Mouse (Mus musculus) liver, adult 2 months (tissue): ENCODE results near the gene Sh3kbp1. TPM values are rescaled to one million over a fixed set of nuclear protein-coding genes. Genes with fewer than 3 reads are reported as not detected.
A peak's percentile ranks its signal among the peaks of the same experiment; 100 is the strongest.

Source experiments
- DNase-seq: peaks from one replicate; pipeline ENCODE4 v3.0.0-alpha.2; 2011; ENCODE audit warnings: low read depth, low spot score; ENCODE audit errors: extremely low read depth
- H3K27ac ChIP-seq: fragments of 200-500 bp; replicated peaks from 2 replicates; pipeline ENCODE4 v1.5.1; 2012; ENCODE audit warnings: low read depth, mild to moderate bottlenecking, control low read depth, inconsistent platforms, low read length; ENCODE audit not compliant: insufficient read depth
- H3K27me3 ChIP-seq: fragments of 200-500 bp; 2 replicates; pipeline ENCODE4 v1.6.1; 2012; ENCODE audit warnings: mild to moderate bottlenecking, moderate library complexity, low read length, inconsistent platforms; ENCODE audit not compliant: control insufficient read depth, insufficient read depth
- H3K36me3 ChIP-seq: fragments of 200-500 bp; 2 replicates; pipeline ENCODE4 v1.6.1; 2012; ENCODE audit warnings: low read length, inconsistent platforms; ENCODE audit not compliant: control insufficient read depth, insufficient read depth
- H3K4me1 ChIP-seq: fragments of 200-500 bp; 2 replicates; pipeline ENCODE4 v1.6.1; 2011; ENCODE audit warnings: low read length; ENCODE audit not compliant: control insufficient read depth, insufficient read depth
- H3K4me3 ChIP-seq: fragments of 200-500 bp; 2 replicates; pipeline ENCODE4 v1.5.1; 2011; ENCODE audit warnings: low read depth, mild to moderate bottlenecking, control low read depth, low read length, moderate library complexity; ENCODE audit not compliant: insufficient read depth
- H3K79me2 ChIP-seq: fragments of 200-500 bp; 2 replicates; pipeline ENCODE4 v1.6.1; 2012; ENCODE audit warnings: inconsistent platforms, mild to moderate bottlenecking, low read length, moderate library complexity; ENCODE audit not compliant: control insufficient read depth, insufficient read depth
- H3K9ac ChIP-seq: fragments of 200-500 bp; 2 replicates; pipeline ENCODE4 v1.6.1; 2012; ENCODE audit warnings: low read depth, mild to moderate bottlenecking, control low read depth, inconsistent platforms, low read length
- CTCF ChIP-seq: fragments of 200-500 bp; IDR thresholded peaks from 2 replicates; pipeline ENCODE4 v1.5.1; 2011; ENCODE audit warnings: low read depth, low read length, control low read depth
- POLR2A ChIP-seq: fragments of 200-500 bp; IDR thresholded peaks from 2 replicates; pipeline ENCODE4 v1.6.1; 2011; ENCODE audit warnings: low read length, control low read depth; ENCODE audit not compliant: insufficient read depth; ENCODE audit errors: extremely low read depth
- WGBS: fragments of 180-500 bp; shearing (Covaris S2); methylation state at CpG from one replicate; pipeline ENCODE4 v1.1.7; 2018; 5-methylcytosine and 5-hydroxymethylcytosine counted together
- polyA plus RNA-seq: library from polyadenylated mRNA; depleted of rRNA; stranded (reverse); fragments of >200 nt; gene quantifications from 2 replicates; pipeline ENCODE4 v1.2.3, GENCODE M21; 2012
- total RNA-seq: library from RNA; depleted of rRNA; stranded (reverse); fragments of >200 nt; gene quantifications from 2 replicates; pipeline ENCODE4 v1.2.3, GENCODE M21; 2014

Sh3kbp1 gene
- total and polyA plus RNA-seq, 2 experiments, result 1.0 to 1.3 TPM

DNA sequence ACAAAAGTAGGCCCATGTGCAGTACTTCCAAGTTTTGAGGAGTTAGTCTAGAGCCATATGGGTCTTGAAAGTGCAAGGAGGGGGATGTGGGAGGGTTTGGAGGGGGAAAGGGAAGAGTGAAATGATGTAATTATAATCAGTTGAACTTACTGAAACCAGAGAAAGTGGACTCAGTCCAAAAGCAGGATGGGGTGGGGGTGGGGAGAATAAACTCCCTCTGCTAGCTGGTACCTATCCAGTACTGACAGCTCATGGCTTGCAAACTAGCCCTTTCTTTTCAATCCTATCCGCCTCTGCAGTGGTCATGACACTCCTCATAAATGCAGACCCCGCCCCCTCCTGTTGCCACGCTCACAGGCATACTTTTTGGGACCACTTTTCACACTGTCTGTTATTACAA is 283.5 kb downstream of the Sh3kbp1 start:
- no peak for TF ChIP-seq POLR2A
- TF ChIP-seq CTCF, result no peak
- no peaks in the 10 kb centered on the region for H3K79me2 ChIP-seq
- no peaks in the 10 kb centered on the region for H3K4me1 ChIP-seq
- no peak for DNase-seq
- H3K9ac ChIP-seq, result no peak overlapping the region
- H3K27me3 ChIP-seq, result no peaks in the 10 kb centered on the region
- 89% methylated on average over 3 of the region's 3 CpGs for WGBS
- no peaks in the 10 kb centered on the region for H3K36me3 ChIP-seq
- H3K4me3 ChIP-seq, result no peak overlapping the region
- H3K27ac ChIP-seq, result no peak overlapping the region

DNA sequence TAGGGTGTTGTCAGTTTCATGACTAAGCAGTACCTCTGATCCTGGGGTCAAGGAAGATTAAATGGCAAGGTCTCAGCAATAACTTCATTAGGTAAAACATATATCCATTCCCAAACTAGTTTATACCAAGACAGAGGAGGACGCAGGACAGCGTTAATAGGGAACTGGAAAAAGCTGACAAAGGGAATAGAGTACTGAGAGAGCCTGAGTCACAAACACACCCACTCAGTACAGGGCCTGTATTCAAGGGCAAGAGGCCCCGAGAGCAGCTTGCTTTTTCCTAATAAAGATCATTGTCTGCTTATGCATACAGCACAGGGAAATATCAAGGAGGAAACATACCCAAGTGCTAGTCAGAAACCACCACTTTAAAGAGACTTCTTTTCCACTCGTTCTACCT is 284.5 kb downstream of the Sh3kbp1 start:
- no peaks in the 10 kb centered on the region for H3K36me3 ChIP-seq
- H3K9ac ChIP-seq, result no peak overlapping the region
- DNase-seq, result peak; percentile 3
- no peak overlapping the region for H3K27ac ChIP-seq
- no peaks in the 10 kb centered on the region for H3K27me3 ChIP-seq
- H3K4me1 ChIP-seq, result no peaks in the 10 kb centered on the region
- 78% methylated on average over 4 of the region's 4 CpGs for WGBS
- no peak for TF ChIP-seq CTCF
- TF ChIP-seq POLR2A, result no peak
- no peak overlapping the region for H3K4me3 ChIP-seq
- no peaks in the 10 kb centered on the region for H3K79me2 ChIP-seq

DNA sequence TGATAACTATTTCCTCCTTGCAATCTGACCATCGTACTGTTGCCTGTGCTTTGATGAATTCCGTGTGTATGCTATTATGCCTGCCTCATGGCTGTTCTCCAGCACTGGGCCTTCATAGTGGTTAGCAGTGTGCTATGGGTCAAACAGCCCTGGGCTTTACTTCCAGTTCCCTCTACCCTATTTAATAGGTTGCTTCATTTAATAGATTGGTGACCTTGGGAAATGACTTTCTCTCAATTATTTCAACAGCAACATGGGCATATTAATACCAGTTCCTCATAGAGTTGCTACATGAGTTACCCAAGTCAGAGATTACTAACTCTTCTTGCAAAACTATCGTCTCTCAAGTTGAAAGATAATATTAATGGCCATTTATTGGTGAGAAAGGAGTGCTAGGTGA is 285.0 kb downstream of the Sh3kbp1 start:
- H3K9ac ChIP-seq, result no peak overlapping the region

DNA sequence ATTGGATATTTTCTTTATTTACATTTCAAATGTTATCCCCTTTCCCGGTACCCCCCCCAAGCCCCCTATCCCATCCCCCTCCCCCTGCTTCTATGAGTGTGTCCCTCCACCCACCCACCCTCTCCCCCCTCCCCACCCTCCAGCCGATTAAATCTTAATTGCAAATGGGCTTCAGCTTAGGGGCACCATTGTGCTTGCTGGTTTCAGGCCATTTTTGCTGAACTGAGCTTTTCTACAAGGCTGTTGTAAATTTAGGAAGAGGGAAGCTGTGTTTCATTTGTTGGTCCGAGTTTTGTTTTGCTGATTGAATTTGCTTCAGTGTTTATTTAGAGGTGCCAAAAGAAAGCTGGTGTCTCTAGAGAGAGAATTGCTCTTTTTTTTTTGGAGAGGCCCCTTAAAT is 286.4 kb downstream of the Sh3kbp1 start:
- no peaks in the 10 kb centered on the region for H3K27me3 ChIP-seq
- no peaks in the 10 kb centered on the region for H3K79me2 ChIP-seq
- 65% methylated on average over 3 of the region's 3 CpGs for WGBS
- H3K9ac ChIP-seq, result no peak overlapping the region
- no peak for TF ChIP-seq CTCF
- no peak for TF ChIP-seq POLR2A
- H3K36me3 ChIP-seq, result no peaks in the 10 kb centered on the region
- no peak overlapping the region for H3K27ac ChIP-seq
- H3K4me1 ChIP-seq, result no peaks in the 10 kb centered on the region
- H3K4me3 ChIP-seq, result no peak overlapping the region
- no peak for DNase-seq

More for the DNA sequence above, 285.0 kb downstream of the Sh3kbp1 start:
- Histone ChIP-seq H3K27me3 (no peaks in the 10 kb centered on the region), H3K27ac (no peak overlapping the region), H3K4me1 (no peaks in the 10 kb centered on the region), H3K4me3 (no peak overlapping the region), H3K36me3 (no peaks in the 10 kb centered on the region), H3K79me2 (no peaks in the 10 kb centered on the region)
- DNase-seq, result no peak
- WGBS, result 86% methylated on average over 3 of the region's 3 CpGs
- TF ChIP-seq CTCF (no peak), POLR2A (no peak)

- Histone ChIP-seq H3K4me1 (no peaks in the 10 kb centered on the region), H3K4me3 (no peak overlapping the region), H3K36me3 (no peaks in the 10 kb centered on the region), H3K79me2 (no peaks in the 10 kb centered on the region), H3K27me3 (no peaks in the 10 kb centered on the region), H3K9ac (no peak overlapping the region), H3K27ac (no peak overlapping the region)
- TF ChIP-seq CTCF (no peak), POLR2A (no peak)
- DNase-seq, result no peak
- 41% methylated on average over 1 of the region's 1 CpGs for WGBS
Measured at GRCm38 (mm10) chrX:159915125-159915524, 288.1 kb downstream of the Sh3kbp1 start.

GRCm38 (mm10) chrX:159924759-159925158 is 297.7 kb downstream of the Sh3kbp1 start:
- TF ChIP-seq POLR2A, result no peak
- no peak overlapping the region for H3K27ac ChIP-seq
- no peak overlapping the region for H3K4me3 ChIP-seq
- H3K9ac ChIP-seq, result no peak overlapping the region
- no peak for DNase-seq
- no peaks in the 10 kb centered on the region for H3K4me1 ChIP-seq
- H3K79me2 ChIP-seq, result no peaks in the 10 kb centered on the region
- no peaks in the 10 kb centered on the region for H3K36me3 ChIP-seq
- 66% methylated on average over 6 of the region's 6 CpGs for WGBS
- H3K27me3 ChIP-seq, result no peaks in the 10 kb centered on the region
